Mouse (Mus musculus) cortical plate, adult 2 months (tissue): Measurements from ENCODE around the gene Dst.

Source experiments
- CTCF ChIP-seq: fragments of 200-500 bp; IDR thresholded peaks from 2 replicates; pipeline ENCODE4 v1.5.1; 2011; ENCODE audit warnings: mild to moderate bottlenecking, control low read depth, low read length; ENCODE audit not compliant: insufficient read depth; ENCODE audit errors: extremely low read depth
- POLR2A ChIP-seq: fragments of 200-500 bp; IDR thresholded peaks from 2 replicates; pipeline ENCODE4 v1.6.1; 2011; ENCODE audit warnings: mild to moderate bottlenecking, low read length, control low read depth; ENCODE audit not compliant: insufficient read depth; ENCODE audit errors: extremely low read depth

GRCm38 (mm10) chr1:34052422-34052821 lies 144.4 kb downstream of the Dst start:
- TF ChIP-seq CTCF (no peak), POLR2A (no peak)
